In genomic region chrX:74425195-74425594, GRCm38 (mm10) we compare ENCODE assay signal across 9 mouse cellular contexts. TPM values are rescaled to one million over a fixed set of nuclear protein-coding genes. Genes with fewer than 3 reads are reported as not detected.
A peak's percentile ranks its signal among the peaks of the same experiment; 100 is the strongest.
DNase-seq lines count a peak whose midpoint lies in the region; ATAC-seq and TF ChIP-seq lines count a peak whose summit lies in the region.
"Had no signal": no experiment of that assay in that cellular context is flagged by ENCODE, and none has a peak within 500 bp of the region (broad histone marks: within the 10 kb centered on the region; RNA-seq: fewer than 3 reads in every experiment).

No protein-coding gene starts in this region.

- peak; percentile 18 for ATAC-seq in liver, embryonic 11.5 days (replicated peaks; ENCODE audit: low FRiP score)
- no peak for ATAC-seq in forebrain, embryonic 11.5 days (replicated peaks; ENCODE audit: low FRiP score)
- ATAC-seq: Patski had no signal

- intact Hi-C loops in left cerebral cortex, postnatal 4 days (cut with DNase I): no loop called here

- H3K36me3 ChIP-seq in liver, embryonic 11.5 days (ENCODE audit: control insufficient read depth, insufficient read depth, low read length): no peaks in the 10 kb centered on the region
- no peaks in the 10 kb centered on the region for H3K36me3 ChIP-seq in forebrain, embryonic 11.5 days (ENCODE audit: control insufficient read depth, insufficient read depth, low read length)

- 82% methylated on average over 4 of the region's 4 CpGs for WGBS in liver, embryonic 11.5 days
- WGBS in forebrain, embryonic 11.5 days: 93% methylated on average over 4 of the region's 4 CpGs

- peak overlapping the region; percentile 90 for H3K27ac ChIP-seq in embryonic fibroblast, embryonic 13.5 days (ENCODE audit: insufficient read depth, low read length)
- peak overlapping the region; percentile 68; the same call in 1 of the 2 replicates for H3K27ac ChIP-seq in liver, embryonic 11.5 days (ENCODE audit: low read depth, low read length)
- no peak overlapping the region for H3K27ac ChIP-seq in forebrain, embryonic 11.5 days (ENCODE audit: low read depth, low read length)

- TF ChIP-seq CTCF in embryonic fibroblast, embryonic 13.5 days (IDR thresholded peaks at IDR 0.05; ENCODE audit: borderline replicate concordance, insufficient read depth, low read length): no peak

- no peak overlapping the region for H3K9ac ChIP-seq in liver, embryonic 11.5 days (ENCODE audit: low read depth, low read length)
- no peak overlapping the region for H3K9ac ChIP-seq in forebrain, embryonic 11.5 days (ENCODE audit: low read length)

- DNase-seq in layer of hippocampus, adult 9-11 months: peak; percentile 28
- DNase-seq in layer of hippocampus, postnatal 36 days: no peak
- DNase-seq in liver, embryonic 11.5 days (ENCODE audit: low spot score): no peak
- DNase-seq in skeletal muscle tissue, adult 2 months (ENCODE audit: low read depth, low spot score): peak; percentile 53
- no peak for DNase-seq in left cerebral cortex, postnatal 4 days
- DNase-seq in forebrain, embryonic 11.5 days (ENCODE audit: low spot score): no peak
- DNase-seq in thymus, postnatal 14 days: no peak

- peak overlapping the region; percentile 38 for H3K4me2 ChIP-seq in liver, embryonic 11.5 days
- H3K4me2 ChIP-seq in forebrain, embryonic 11.5 days (ENCODE audit: low read depth, low read length, severe bottlenecking): no peak overlapping the region

- peak; percentile 42; the same call in 1 of the 2 replicates for TF ChIP-seq POLR2A in embryonic fibroblast, embryonic 13.5 days (IDR thresholded peaks at IDR 0.05; ENCODE audit: low read depth, low read length)

- no peaks in the 10 kb centered on the region for H3K9me3 ChIP-seq in liver, embryonic 11.5 days (ENCODE audit: control insufficient read depth, low read length)
- H3K9me3 ChIP-seq in forebrain, embryonic 11.5 days (ENCODE audit: control insufficient read depth, low read length): no peaks in the 10 kb centered on the region

- no peaks in the 10 kb centered on the region for H3K27me3 ChIP-seq in liver, embryonic 11.5 days (replicated peaks; ENCODE audit: control insufficient read depth, insufficient read depth, low read length)
- no peaks in the 10 kb centered on the region for H3K27me3 ChIP-seq in forebrain, embryonic 11.5 days (ENCODE audit: control insufficient read depth, insufficient read depth, low read length)

- peaks cover 9% of the 10 kb centered on the region; the same call in 1 of the 2 replicates for H3K4me1 ChIP-seq in embryonic fibroblast, embryonic 13.5 days (ENCODE audit: control insufficient read depth, insufficient read depth, low read length)
- peaks cover 2% of the 10 kb centered on the region; the same call in 1 of the 2 replicates for H3K4me1 ChIP-seq in liver, embryonic 11.5 days (replicated peaks; ENCODE audit: control insufficient read depth, insufficient read depth, low read length)
- H3K4me1 ChIP-seq in forebrain, embryonic 11.5 days (replicated peaks; ENCODE audit: control insufficient read depth, insufficient read depth, low read length): no peaks in the 10 kb centered on the region

- H3K4me3 ChIP-seq in embryonic fibroblast, embryonic 13.5 days (ENCODE audit: insufficient read depth, low read length): no peak overlapping the region
- H3K4me3 ChIP-seq in liver, embryonic 11.5 days (ENCODE audit: low read depth, low read length): no peak overlapping the region
- no peak overlapping the region for H3K4me3 ChIP-seq in forebrain, embryonic 11.5 days (ENCODE audit: low read depth, low read length)

RNA-seq across cellular contexts. Expression of gene G6pdx, which starts 3.8 kb away (rescaled TPM):
- 10 to 100 TPM; 24.9 to 29.5 TPM for total RNA-seq in layer of hippocampus, postnatal 36 days (2021)
- polyA plus RNA-seq in embryonic fibroblast, embryonic 13.5 days (2011; ENCODE audit: insufficient read length, low read depth, missing spikeins): 58.1 and 65.0 TPM in 2 replicates
- 65.0 and 76.6 TPM in 2 replicates for polyA plus RNA-seq in liver, embryonic 11.5 days (2014; fragmentation: Nextera tagmentation; extraction: Ambion mirVana)
- 10 to 100 TPM; 48.4 to 50.7 TPM for total RNA-seq in left cerebral cortex, postnatal 4 days (2021)
- polyA plus RNA-seq in forebrain, embryonic 11.5 days (2014; fragmentation: Nextera tagmentation; extraction: Ambion mirVana): 55.7 and 59.8 TPM in 2 replicates

RNA-seq across cellular contexts. Expression of gene Ikbkg, which starts 32.1 kb away (rescaled TPM):
- 10 to 100 TPM; 47.1 to 50.4 TPM for total RNA-seq in layer of hippocampus, postnatal 36 days (2021)
- polyA plus RNA-seq in embryonic fibroblast, embryonic 13.5 days (2011; ENCODE audit: insufficient read length, low read depth, missing spikeins): 36.8 and 57.9 TPM in 2 replicates
- 19.2 and 23.0 TPM in 2 replicates for polyA plus RNA-seq in liver, embryonic 11.5 days (2014; fragmentation: Nextera tagmentation; extraction: Ambion mirVana)
- 10 to 100 TPM; 25.9 to 34.0 TPM for total RNA-seq in left cerebral cortex, postnatal 4 days (2021)
- 22.2 and 22.9 TPM in 2 replicates for polyA plus RNA-seq in forebrain, embryonic 11.5 days (2014; fragmentation: Nextera tagmentation; extraction: Ambion mirVana)

RNA-seq across cellular contexts. Expression of gene Fam3a, which starts 32.1 kb away (rescaled TPM):
- total RNA-seq in layer of hippocampus, postnatal 36 days (2021): 10 to 100 TPM; 18.8 to 24.2 TPM
- polyA plus RNA-seq in embryonic fibroblast, embryonic 13.5 days (2011; ENCODE audit: insufficient read length, low read depth, missing spikeins): 23.5 and 30.6 TPM in 2 replicates
- 16.8 and 18.5 TPM in 2 replicates for polyA plus RNA-seq in liver, embryonic 11.5 days (2014; fragmentation: Nextera tagmentation; extraction: Ambion mirVana)
- total RNA-seq in left cerebral cortex, postnatal 4 days (2021): 10 to 100 TPM; 20.4 to 22.2 TPM
- 27.3 and 27.6 TPM in 2 replicates for polyA plus RNA-seq in forebrain, embryonic 11.5 days (2014; fragmentation: Nextera tagmentation; extraction: Ambion mirVana)

RNA-seq across cellular contexts. Expression of gene Slc10a3, which starts 52.0 kb away (rescaled TPM):
- total RNA-seq in layer of hippocampus, postnatal 36 days (2021): 1 to 10 TPM; 2.1 to 3.3 TPM
- 20.6 and 22.4 TPM in 2 replicates for polyA plus RNA-seq in embryonic fibroblast, embryonic 13.5 days (2011; ENCODE audit: insufficient read length, low read depth, missing spikeins)
- polyA plus RNA-seq in liver, embryonic 11.5 days (2014; fragmentation: Nextera tagmentation; extraction: Ambion mirVana): 11.9 and 13.0 TPM in 2 replicates
- total RNA-seq in left cerebral cortex, postnatal 4 days (2021): 1 to 10 TPM; 2.7 to 3.8 TPM
- polyA plus RNA-seq in forebrain, embryonic 11.5 days (2014; fragmentation: Nextera tagmentation; extraction: Ambion mirVana): 8.6 and 9.9 TPM in 2 replicates

RNA-seq across cellular contexts. Expression of gene Ubl4a, which starts 52.2 kb away (rescaled TPM):
- total RNA-seq in layer of hippocampus, postnatal 36 days (2021): 10 to 100 TPM; 67.7 to 68.7 TPM
- polyA plus RNA-seq in embryonic fibroblast, embryonic 13.5 days (2011; ENCODE audit: insufficient read length, low read depth, missing spikeins): 47.0 and 62.6 TPM in 2 replicates
- polyA plus RNA-seq in liver, embryonic 11.5 days (2014; fragmentation: Nextera tagmentation; extraction: Ambion mirVana): 72.0 and 75.4 TPM in 2 replicates
- 10 to 100 TPM; 43.2 to 48.8 TPM for total RNA-seq in left cerebral cortex, postnatal 4 days (2021)
- 72.8 and 72.9 TPM in 2 replicates for polyA plus RNA-seq in forebrain, embryonic 11.5 days (2014; fragmentation: Nextera tagmentation; extraction: Ambion mirVana)

Comparison
In these comparisons a context has a peak if more than half of its experiments do, and no peak if none do; other contexts are left out.
1. DNase-seq: peak in layer of hippocampus, adult 9-11 months (single experiment) and skeletal muscle tissue, adult 2 months (single experiment); none in layer of hippocampus, postnatal 36 days (0 of 2), liver, embryonic 11.5 days (single experiment), left cerebral cortex, postnatal 4 days (single experiment), forebrain, embryonic 11.5 days (single experiment) and thymus, postnatal 14 days (single experiment).